Mouse (Mus musculus): ENCODE data around the gene Jup.
"Not testable (repeated sequence)": the region's sequence is repeated elsewhere in the genome, so short reads cannot be mapped to it uniquely, and the experiment has no call there.

The Jup gene

GRCm38 (mm10) chr11:100389931-100390445 is 7.6 kb downstream of the Jup start:
- no peak for DNase-seq (ENCODE audit: low read depth, low spot score)

- no peak for DNase-seq (ENCODE audit: low read depth, low spot score)
Observed at GRCm38 (mm10) chr11:100388588-100388987, 9.0 kb downstream of the Jup start.

GRCm38 (mm10) chr11:100387589-100388375 is 9.8 kb downstream of the Jup start:
- DNase-seq (ENCODE audit: low read depth, low spot score): no peak

GRCm38 (mm10) chr11:100387111-100387510 is 10.5 kb downstream of the Jup start:
- no peak for DNase-seq (ENCODE audit: low read depth, low spot score)

DNA sequence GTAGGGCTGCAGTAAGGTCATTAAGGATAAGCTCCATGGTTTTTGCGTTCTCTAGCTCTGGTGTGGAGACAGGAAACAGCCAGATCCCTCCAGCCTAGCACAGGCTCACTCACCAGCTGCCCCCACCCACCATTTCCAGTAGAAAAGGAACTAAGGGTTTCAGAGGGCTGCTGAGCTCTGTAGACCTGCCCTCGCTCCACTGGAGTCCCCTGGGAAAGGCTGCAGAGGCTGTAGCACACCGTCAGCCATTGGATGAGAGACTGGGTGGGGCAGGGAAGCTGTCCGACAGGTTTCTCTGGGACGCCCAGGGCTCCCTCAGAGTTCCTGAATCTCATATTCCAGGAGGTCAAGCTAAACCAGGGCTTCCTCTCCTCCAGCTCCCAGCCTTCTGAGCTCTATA is 11.0 kb downstream of the Jup start:
- DNase-seq (ENCODE audit: low read depth, low spot score): no peak

- DNase-seq (ENCODE audit: low read depth, low spot score): no peak
Observed at GRCm38 (mm10) chr11:100385016-100385415, 12.5 kb downstream of the Jup start.

DNA sequence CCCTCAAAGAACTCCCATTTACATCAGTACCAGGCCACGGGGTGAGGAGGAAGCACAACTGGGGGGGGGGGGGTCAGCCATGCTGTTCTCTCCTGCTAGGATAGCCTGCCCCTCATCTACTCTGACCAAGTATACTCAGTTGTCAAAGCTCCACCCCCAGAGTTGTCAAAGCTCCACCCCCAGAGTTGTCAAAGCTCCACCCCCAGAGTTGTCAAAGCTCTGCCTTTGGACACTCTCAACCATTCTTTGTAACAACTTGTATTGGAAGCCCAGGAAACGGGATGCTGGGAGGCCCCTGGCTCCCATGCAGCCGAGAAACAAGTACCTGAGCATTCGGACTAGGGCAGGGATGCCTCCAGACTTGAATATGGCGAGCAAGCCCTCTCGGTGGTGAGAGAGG is 14.9 kb downstream of the Jup start:
- DNase-seq (ENCODE audit: low read depth, low spot score): no peak

GRCm38 (mm10) chr11:100379311-100379710 is 18.3 kb downstream of the Jup start:
- DNase-seq (ENCODE audit: low read depth, low spot score): no peak

GRCm38 (mm10) chr11:100378446-100378845 is 19.1 kb downstream of the Jup start:
- DNase-seq (ENCODE audit: low read depth, low spot score): no peak

- no peak for DNase-seq (ENCODE audit: low read depth, low spot score)
Observed at GRCm38 (mm10) chr11:100377989-100378388, 19.6 kb downstream of the Jup start.

- no peak for DNase-seq (ENCODE audit: low read depth, low spot score)
Observed at GRCm38 (mm10) chr11:100376746-100377389, 20.7 kb downstream of the Jup start.

DNA sequence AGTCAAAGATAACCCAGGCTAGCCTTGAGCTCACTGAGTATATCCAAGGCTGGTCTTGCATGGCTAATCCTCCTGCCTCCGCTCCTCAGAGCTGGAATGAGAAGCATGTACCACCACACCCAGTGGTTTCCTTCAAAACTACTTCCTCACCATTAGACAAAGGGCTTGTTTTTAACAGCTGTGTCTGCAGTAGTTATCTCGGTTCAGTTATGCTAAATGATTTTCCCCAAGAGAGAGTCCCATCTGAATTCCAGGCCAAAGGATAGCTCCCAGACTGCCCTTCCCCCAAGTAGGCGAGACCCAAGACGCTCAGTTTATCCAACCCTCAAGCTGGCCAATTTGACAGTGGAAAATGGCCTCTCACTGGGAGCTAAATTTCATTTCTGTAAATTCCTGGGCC is 21.6 kb downstream of the Jup start:
- no peak for DNase-seq (ENCODE audit: low read depth, low spot score)

GRCm38 (mm10) chr11:100375127-100375526 is 22.4 kb downstream of the Jup start:
- no peak for DNase-seq (ENCODE audit: low read depth, low spot score)

DNA sequence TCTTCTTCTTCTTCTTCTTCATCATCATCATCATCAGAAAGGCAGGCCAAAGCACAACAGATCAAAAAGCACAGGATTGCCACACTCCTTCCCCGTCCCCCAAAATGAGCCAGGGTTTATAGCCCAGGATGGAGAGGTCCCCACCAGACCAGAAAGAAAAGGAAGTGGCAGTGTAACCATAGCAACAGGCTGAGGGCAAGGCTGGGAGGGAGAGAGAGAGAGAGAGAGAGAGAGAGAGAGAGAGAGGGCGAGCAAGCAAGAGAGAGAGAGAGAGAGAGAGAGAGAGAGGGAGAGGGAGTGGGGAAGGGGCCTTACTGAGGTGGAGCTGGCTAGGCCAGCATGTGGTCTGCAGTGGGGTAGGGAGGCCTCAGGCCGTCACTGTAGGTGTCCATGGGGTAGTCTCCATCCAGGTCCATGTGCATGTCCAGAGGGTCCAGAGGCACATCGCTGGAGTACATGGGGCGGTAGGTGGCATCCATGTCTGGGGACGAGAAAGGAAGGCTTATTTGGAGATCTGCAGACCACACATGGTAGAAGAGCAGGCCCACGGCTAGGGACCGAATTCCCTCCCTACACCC is 25.5 kb downstream of the Jup start:
- no peak for DNase-seq (ENCODE audit: low read depth, low spot score)

DNA sequence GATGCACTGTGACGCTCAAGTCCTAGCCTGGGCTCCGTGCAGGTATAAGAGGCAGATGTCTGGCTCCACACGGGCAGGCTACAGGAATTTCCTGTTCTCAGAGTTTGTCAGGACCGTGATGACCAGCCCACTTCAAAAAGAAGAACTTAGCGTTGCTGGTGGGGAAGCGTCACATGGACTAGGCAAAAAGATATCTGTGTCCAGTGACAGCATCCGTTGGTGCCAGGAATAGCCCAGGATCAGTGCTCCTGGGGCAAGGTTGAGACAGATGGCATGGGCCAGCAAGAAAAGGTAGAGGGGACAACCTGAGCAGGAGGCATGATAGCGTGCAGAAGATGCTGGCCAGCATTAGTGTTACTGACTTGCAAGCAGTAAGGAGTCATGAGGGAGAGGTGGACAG is 27.7 kb downstream of the Jup start:
- DNase-seq (ENCODE audit: low read depth, low spot score): no peak

DNA sequence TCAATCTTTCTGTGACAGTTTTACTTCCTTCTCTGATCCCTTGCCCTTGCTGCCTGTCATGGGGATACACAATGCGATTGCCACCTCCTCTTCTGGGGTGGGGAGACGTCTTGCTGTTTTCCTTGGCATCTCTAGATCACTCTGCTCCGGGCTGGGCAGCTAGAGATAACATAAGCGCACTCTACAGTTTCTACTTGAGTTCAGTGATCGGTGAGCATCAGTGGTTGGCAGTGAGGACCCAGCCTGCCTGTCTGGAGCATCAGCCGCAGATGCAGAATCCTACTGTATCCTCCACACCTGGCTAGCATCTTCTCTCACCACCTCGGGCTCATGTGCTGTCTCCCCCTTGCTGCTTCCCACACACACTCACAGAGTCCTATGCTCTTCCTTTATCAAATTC is 28.4 kb downstream of the Jup start:
- DNase-seq (ENCODE audit: low read depth, low spot score): no peak

DNA sequence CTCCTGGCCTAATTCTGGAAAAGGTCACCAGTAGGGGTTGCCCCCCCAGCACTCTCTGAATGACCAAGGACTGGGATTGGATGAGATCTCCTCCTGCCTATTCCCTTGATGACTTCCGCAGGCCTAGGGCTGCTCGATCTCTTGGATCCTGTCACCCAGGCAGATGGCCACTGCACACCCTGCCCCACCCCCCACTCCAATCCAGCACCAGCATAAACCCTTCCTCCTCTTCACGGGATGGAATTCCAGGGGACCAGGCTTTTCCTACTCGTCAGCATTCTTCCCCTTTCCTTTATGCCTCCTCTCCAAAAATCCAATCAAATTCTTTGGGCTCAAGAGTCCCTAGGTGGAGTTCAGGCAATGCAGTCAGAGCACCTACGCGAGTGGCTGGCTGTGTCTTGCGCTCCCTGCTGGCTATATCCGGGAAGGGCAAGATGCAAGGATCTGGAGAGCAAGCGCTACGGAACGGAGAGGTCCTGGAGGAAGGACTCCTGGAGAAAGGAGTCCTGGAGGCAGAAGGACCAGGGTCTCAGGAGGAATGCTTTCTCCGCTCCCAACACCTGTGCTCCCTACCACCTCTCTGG is 34.5 kb downstream of the Jup start:
- DNase-seq (ENCODE audit: low read depth, low spot score): no peak

DNA sequence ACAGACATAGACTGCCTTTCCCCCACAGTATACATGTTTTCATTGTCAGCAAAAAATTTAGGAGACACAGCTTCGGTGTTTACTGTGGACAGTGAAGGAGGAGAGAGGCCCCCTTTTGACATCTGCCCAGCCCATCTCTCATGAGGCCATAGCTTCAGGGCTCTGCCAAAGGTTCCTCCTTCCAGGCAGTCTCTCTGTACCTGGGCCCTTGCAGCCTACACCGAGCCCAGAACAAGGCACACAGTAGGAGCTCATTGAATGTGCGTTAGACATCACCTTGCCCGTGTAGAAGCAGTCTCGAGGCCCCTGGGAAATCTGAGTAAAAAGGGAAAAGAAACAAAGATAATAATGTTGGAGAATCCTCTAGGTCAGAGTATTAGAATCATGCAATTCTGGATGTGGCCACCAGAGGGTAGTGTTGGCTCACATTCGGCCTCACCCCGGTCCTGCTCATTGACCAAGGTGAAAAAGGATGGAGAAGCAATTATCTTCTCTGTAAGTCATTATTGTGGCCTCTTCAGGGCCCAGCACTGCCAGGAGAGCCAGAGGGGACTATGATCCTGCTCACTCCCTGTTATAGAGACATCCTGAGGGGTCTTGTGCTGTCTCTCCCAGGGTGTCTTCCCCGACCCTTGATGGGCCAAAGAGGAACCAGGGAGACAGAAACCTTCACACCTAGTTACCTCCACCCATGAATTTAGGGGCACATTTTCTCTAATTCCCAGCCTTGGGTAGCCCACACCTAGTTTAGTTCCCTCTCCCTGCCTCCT is 35.2 kb downstream of the Jup start:
- DNase-seq (ENCODE audit: low read depth, low spot score): peak; percentile 47

GRCm38 (mm10) chr11:100361059-100361458 is 36.5 kb downstream of the Jup start:
- not testable (repeated sequence) for DNase-seq (ENCODE audit: low read depth, low spot score)

DNA sequence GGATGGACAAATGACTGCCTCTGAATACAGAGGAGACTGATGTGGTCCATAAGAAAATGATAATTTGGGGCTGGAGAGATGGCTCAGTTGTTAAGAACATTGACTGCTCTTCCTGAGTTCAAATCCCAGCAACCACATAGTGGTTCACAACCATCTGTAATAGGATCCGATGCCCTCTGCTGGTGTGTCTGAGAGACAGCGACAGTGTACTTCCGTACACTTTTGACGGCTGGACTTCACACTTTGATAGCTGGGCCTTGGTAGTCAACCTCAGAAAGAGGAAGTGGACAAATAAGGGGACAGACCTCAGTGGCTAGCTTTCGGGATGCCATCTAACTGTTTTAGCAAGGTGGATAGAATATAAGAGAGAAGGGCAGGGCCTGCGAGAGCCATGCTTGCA is 37.4 kb downstream of the Jup start:
- no peak for DNase-seq (ENCODE audit: low read depth, low spot score)

- no peak for DNase-seq (ENCODE audit: low read depth, low spot score)
Observed at GRCm38 (mm10) chr11:100357408-100357807, 40.2 kb downstream of the Jup start.

DNA sequence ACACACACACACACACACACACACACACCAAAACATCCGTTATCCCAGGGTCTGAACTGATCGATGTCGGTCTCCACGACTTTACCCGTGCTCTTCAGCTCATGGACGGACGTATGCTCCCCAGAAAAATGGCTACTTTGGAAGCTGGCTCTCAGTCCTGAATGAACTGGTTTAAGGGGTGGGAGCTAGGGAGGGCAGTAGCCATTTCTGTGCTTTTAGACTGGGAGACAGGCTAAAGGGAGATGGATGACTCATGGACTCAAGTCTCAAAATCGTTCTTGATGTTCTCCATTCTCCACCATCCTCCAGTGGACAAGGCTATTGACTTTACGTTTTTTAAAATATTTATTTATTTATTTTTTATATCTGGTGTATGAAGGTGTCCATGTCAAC is 40.7 kb downstream of the Jup start:
- DNase-seq (ENCODE audit: low read depth, low spot score): no peak
